Mouse (Mus musculus) right cerebral cortex, postnatal 4 days (tissue): ENCODE measurements around the gene Olfr510.
"Not testable (repeated sequence)": the region's sequence is repeated elsewhere in the genome, so short reads cannot be mapped to it uniquely, and the experiment has no call there.

Source experiments
- DNase-seq: peaks from one replicate; pipeline ENCODE4 v3.0.0-alpha.2; 2022

Gene Olfr510

GRCm38 (mm10) chr7:108666118-108666517, at the start of gene Olfr510:
TSS of gene Olfr510 (plus strand) at chr7:108666418.
- no peak for DNase-seq

- DNase-seq, result not testable (repeated sequence)
Measured at GRCm38 (mm10) chr7:108616781-108617180, 49.4 kb upstream of the Olfr510 start.

GRCm38 (mm10) chr7:108621514-108621913, 44.7 kb upstream of the Olfr510 start, which contains the start of gene Olfr507:
TSS of gene Olfr507 (plus strand) at chr7:108621814.
- DNase-seq, result no peak

- DNase-seq, result no peak
Measured at GRCm38 (mm10) chr7:108629694-108630093, 36.5 kb upstream of the Olfr510 start, which contains the start of gene Olfr508. TSS of gene Olfr508 (plus strand) at chr7:108629994.

- no peak for DNase-seq
Measured at GRCm38 (mm10) chr7:108651806-108652205, 14.4 kb upstream of the Olfr510 start, which contains the start of gene Olfr509. TSS of gene Olfr509 (minus strand) at chr7:108651906.

GRCm38 (mm10) chr7:108662419-108662818, 3.8 kb upstream of the Olfr510 start:
- no peak for DNase-seq

- no peak for DNase-seq
Measured at GRCm38 (mm10) chr7:108671058-108671457, 4.8 kb downstream of the Olfr510 start.

- no peak for DNase-seq
Measured at GRCm38 (mm10) chr7:108678886-108679285, 12.7 kb downstream of the Olfr510 start.

- no peak for DNase-seq
Measured at GRCm38 (mm10) chr7:108713020-108713419, 46.8 kb downstream of the Olfr510 start, which contains the start of gene Olfr512. TSS of gene Olfr512 (plus strand) at chr7:108713320.
